Mouse (Mus musculus) ovary, adult 18-20 months (tissue): Measurements from ENCODE around the gene Arf6.
"Not testable (repeated sequence)": the region's sequence is repeated elsewhere in the genome, so short reads cannot be mapped to it uniquely, and the experiment has no call there.

Source experiments
- DNase-seq: peaks from one replicate; pipeline ENCODE4 v3.0.0; 2022; ENCODE audit warnings: low spot score, mixed read lengths

Gene Arf6

DNA sequence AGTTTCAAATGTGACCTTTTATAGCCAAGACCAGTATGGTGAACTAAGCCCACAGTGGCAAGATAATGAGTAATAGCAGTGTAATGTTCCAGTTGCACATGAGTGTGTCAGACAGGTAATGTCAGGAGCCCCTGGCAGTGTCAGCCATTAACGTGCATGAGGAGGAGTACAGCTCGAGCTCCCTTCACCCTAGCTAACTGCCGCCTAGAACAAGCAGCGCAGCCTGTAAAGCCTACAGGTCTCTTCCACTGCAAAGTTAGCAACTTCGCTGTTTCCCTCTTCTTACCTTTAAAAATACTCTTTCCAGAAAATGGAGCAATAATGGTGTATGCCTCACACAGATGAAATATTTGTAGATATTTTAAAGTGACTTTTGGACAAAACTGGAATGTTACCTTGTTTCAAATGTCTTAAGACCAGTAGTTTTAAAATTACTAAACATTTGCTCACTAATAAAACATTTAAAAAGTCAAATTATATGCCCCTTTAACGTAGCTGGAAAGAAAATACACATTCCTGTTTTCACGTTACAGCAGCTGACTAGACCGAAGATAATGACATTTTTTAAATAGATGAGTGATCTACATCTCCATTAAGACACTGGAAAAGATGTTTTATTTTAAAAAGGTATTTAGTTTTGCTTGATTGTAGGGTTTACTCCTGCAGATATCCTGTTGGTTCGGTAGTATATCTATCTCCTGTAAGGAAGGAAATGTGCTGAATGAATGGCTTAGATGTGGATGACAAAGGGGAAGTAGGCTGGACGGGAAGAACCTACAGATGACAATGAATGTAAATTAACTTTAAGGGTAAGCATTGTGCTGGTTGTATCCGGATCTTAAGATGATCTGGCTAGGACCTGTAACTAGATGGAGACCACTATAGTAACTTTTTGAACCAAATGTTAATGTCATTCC is 2.2 kb downstream of the Arf6 start:
- DNase-seq, result no peak

DNA sequence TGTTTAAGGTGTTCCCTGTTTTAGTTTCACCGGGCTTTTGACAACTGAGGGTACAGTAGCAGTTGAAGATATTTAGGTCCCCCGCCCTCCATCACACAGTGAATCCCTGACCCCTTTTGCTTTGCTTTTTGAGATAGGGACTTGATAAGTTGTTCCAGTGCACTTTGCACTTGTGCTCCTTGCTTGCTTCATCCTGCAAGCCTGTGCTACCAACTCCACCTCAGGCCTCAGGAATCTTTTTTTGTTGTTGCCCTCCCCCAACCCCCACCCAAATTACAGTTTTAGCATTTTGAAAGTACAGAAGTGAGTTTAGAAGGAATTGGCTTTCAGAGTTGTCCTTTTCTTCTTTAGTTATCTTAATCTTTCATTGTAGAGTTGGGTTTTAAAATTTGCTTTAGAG is 4.2 kb downstream of the Arf6 start:
- no peak for DNase-seq

GRCm38 (mm10) chr12:69377188-69377587 is 5.2 kb downstream of the Arf6 start:
- no peak for DNase-seq

DNA sequence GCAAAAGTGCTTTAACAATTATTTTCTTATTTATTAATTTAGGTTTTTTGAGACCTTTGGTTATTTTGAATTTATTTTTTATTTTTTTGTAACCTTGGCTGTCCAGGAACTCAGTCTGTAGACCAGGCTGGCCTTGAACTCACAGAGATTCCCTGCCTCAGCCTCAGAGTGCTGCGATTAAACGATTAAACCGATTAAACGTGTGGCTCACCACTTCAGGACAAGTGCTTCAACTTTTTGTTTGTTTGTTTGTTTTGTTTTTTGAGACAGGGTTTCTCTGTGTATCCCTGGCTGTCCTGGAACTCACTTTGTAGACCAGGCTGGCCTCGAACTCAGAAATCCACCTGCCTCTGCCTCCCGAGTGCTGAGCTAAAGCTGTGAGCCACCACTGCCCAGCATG is 5.7 kb downstream of the Arf6 start:
- DNase-seq, result not testable (repeated sequence)

DNA sequence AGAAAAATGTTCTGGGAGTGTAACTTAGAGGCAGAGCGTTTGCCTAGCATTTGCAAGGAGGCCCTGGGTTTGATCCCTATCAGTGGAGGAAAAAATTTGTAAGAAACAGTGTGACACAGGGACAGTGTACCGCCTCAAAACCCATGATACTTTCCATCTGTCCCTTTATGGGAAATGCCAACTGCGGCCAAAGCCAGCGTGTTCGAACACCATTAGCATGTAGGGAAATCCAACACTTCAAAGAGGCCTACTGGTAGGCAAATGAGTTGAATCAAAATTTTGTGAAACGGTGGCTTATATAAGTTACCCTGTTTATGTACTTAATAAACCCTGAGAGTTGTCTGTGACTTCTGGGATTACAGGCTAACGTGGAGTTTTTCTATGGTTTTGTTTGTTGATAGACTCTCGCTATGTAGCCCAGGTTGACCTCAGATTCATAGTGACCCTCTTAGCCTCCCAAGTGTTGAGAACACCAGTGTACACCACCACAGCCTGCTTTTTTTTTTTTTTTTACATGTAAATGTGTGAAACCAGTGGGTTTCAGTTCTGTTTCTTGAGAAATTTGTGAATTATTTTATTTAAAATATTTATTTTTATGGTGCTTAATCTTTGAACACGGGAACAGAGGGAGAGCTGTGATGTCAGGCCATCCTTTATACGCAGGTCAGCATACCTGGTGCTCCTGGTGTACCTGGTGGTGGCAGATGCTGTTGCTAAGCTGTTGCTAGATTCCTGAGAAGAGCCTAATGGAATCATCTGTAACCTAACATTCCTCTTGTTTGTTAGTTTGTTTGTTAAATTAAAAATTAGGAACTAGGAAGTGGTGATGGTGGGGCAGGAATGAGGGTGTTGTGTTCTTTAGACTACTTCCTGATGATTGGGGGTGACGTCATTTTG is 6.9 kb downstream of the Arf6 start:
- no peak for DNase-seq

DNA sequence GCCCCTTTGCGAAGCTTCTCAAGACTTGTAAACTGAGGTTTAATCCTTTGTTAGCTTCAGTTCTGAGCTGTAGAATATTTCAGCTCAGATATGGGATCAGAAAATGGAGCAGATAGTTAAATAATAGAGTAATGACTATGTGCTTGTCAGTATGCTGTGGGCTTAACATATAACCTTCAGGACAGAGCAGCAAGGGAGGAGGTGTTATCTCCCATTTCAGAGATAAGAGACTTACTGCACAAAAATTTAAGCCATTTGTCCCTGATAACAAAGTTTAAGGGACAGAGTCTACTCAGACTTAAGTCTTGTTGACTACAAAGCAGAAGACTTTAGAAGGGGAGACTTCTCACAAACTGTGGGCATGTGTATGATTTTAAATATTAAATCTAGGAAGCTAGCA is 10.9 kb downstream of the Arf6 start:
- no peak for DNase-seq

DNA sequence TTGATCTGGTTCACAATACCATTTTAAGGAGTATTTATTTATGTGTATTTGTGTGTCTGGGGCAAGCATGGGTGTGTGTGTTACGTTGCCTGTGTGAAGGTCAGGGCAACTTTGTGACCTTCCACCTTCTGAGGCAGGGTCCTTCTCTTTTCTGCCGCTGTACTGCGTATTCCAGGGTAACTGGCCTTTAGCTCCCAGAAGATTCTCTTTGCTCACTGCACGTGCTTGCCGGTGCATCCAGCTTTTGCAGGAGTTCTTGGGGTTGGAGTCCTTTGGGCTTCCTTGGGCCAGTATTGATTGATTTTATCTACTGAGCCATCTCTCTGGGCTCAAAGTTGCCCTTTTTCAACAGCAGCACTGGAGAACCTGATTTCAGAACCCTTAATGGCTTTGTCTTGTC is 12.7 kb downstream of the Arf6 start:
- no peak for DNase-seq

DNA sequence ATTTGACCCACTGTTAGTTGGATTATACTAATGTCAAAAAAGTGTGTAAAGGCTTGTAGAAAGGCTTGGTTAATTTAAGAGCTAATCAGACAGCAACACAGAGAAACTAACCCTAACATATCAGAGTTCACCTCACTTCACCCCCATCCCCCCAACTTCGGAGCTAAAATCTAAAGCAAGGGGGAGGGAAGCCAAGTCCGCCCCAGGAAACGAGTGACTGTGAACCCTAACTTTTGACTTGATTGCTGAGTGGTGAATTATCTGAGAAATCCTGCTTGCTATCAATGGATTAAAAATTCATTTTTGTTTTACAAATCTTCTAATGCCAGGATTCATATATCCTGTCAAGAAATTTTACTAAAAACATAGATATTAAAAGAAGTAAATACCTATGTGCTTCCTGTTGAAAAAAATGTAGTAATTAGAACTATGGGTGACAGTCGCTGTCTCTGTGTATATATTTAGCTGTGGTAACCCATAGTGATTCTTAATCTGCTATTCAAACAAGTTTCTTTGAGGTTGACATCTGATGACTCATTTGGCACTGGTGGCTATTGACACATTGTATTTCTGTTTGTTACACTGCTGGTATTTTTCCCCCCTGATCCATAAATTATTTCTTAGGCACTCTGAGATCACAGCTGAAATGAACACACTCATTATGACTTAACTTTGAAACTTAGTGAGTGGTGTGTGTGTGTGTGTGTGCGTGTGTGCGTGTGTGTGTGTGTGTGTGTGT is 13.8 kb downstream of the Arf6 start:
- DNase-seq, result no peak

DNA sequence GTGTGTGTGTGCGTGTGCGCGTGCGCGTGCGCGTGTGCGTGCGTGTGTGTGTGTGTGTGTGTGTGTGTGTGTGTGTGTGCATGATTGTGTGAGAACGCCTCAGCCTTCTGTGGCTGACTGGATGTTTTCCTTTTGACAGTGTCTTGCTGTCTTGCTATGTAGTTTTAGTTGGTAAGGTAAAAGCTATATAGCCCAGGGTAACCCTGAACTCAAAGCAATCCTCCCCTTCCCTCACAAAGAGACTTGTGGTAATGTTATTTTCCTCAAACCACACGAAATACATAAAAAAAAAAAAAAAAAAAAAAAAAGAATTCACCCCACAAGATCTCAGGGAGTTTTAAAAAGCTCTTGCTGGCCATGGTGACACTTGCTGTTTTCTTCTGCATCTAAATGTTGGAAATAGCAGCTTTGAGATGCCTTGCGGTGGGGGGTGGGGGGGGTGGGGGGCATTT is 14.4 kb downstream of the Arf6 start:
- not testable (repeated sequence) for DNase-seq

DNA sequence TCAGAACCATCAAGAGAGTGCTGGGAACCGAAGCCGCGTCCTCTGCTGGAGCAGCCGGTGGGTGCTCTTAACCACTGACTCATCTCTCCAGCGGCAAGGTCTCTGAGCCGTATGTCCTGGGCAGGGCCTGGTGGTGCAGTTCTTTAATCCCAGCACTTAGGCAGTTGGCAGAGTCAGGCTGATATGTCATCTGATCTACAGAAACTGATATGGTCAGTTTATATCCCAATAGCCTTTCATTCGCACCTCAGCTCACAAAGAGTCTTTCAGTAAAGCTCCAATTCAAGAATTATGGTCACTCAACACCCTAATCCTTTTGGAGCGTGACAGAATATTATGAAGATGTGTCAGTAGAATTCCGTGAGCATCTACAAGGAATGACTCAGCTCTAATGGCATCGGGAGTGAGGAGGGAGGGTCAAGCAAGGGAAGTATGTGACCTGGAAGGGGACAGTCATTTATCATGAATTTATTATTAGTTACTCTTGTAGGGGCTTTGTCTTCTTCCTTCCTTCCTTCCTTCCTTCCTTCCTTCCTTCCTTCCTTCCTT is 16.4 kb downstream of the Arf6 start:
- no peak for DNase-seq

DNA sequence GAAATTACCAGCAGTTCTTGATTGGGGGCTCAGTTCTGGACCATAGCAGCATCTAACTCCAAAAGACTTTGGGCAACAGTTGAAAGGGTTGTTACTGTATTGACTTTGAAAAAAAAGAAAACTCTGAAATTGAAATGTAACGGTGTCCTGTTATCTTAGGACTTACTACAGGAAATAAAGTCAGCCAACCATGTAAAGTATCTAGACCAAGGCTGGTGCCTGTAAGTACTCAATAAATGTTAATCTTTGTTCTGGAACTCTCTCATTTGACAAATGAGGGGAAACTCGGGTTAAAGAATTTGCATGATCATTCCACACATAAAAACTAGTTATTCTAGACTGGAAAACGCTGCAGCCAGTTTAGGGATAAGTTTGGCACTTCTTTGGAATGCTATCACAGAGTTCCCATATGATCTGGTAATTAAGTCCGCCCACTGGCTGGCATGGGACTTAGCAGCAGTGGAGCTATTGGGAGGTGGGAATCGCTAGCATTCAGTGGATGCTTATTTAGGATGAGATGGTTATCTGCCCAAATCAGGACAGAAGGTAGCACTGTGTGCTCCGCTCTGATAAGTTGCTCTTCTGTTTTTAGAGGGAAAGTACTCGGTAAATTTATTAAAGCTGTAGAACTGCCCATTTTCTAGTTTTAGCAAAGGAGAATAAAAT is 17.5 kb downstream of the Arf6 start:
- no peak for DNase-seq

GRCm38 (mm10) chr12:69390000-69390698 is 18.2 kb downstream of the Arf6 start:
- DNase-seq, result no peak

DNA sequence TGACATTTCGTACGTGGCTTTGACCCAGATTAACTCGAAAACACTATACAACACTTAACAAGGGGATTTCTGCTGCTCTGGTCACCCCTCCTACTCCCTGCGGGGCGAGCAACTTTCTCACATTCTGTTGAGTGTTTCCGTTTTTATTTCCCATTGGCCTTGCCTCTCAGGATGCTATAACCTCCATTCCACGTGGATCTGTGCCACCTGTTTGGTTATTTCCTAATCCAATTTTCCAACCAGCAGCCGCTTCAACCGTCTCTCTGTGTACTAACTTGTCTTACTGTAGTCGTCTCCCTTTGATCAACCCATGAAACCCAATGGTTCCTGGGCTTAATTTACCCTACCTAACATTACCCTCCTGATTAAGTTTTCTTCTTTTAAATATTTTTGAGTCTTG is 21.1 kb downstream of the Arf6 start:
- no peak for DNase-seq

DNA sequence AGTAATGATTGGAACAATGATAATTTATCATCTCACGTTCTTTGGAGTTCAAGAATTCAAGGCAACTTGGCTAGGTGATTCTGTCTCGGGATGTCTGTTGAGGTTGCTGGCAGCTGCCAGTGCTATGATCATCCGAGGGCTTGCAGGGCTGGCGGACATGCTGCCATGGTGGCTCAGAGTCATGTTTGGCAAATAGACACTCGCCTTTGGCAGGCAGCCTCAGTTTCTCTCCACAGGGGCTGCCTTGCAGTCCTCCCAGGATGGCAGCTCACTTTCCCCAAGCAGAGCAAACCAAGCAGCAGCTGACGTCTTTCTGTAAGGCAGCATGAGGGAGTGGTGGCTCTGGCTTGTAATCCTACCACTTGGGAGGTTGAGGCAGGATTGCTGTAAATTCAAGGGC is 22.5 kb downstream of the Arf6 start:
- DNase-seq, result no peak

GRCm38 (mm10) chr12:69400367-69400766 is 28.4 kb downstream of the Arf6 start:
- DNase-seq, result no peak

DNA sequence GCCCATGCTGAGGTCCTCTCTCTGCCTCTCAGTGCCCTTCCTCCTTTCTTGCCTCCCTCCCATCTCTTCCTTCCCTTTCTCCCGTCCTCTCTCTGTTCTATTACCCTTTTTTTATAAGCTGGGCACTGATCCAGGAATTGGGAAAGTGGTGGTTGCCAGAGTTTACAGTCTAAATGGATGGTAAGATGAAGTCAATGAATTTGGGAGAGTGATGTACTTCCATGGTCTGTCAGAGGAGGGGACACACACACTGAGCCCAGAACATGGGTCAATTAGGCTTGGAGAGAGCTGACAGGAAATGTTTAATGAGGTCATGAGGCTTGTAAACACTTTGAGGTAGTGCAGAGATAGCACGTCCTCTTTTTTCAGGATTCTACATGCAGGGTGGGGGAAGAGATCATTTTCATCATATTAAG is 28.9 kb downstream of the Arf6 start:
- no peak for DNase-seq

DNA sequence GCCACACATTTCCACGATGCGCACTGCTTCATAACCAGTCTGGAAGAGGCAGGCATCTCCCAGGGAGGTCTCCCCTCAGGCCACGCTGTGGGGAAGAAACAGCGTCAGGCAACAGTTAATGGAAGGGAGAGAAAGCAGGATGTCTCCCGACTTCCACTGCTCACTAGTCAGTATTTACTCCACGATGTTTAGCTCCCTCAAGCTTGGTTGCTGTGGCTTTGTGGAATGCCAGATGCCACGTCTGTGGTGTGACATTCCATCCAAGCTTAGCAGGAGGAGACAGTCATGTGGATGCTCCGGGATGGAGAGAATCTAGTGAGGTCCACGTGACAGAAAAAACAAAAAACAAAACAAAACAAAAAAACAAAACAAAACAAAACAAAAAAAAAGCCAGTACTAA is 30.1 kb downstream of the Arf6 start:
- DNase-seq, result no peak

DNA sequence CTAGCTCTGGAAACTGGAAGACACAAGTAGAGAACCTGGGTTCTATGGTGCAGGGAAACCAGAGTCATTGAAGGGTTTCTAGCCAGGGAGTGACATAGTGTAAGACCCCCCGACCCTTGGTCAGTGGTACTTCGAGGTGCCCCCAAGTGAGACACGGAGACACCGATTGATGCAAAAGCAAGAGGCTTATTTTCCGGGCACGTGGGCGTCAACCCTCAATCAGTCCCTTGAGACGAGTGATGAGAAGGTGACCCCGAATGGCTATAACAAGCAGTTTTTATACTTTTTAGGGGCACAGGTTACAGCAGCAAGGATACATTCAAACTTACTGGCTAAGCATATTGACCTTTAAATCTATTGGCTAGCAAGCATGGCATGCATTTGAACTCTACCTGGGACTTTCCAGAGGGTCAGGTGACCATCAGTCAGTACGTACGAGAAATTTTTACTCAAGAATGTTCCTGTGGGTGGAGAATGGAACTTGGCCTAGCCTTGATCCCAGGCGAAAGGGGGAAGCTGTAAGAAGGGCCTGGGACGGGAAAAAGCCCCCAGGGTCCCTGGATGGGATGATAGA is 30.7 kb downstream of the Arf6 start:
- DNase-seq, result no peak

DNA sequence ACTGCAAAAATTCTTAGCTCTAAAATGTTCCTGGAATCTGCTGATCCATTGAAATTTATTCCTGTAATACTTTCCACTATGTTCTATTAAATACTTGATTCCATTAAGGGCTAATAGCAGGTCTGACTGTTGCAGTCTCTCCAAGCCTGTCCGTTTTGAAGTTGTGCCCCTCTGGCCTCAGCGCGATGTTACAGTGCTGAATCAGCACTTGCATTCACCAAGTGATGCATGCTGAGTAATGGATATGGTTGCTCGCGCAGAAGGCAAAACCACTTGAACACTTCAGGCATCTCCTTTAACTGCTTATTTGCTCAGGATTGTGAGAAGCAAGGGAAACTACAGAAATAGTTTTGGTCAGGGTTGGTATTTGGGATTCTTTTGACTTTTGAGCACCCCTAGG is 38.8 kb downstream of the Arf6 start:
- DNase-seq, result no peak

GRCm38 (mm10) chr12:69411936-69412335 is 40.0 kb downstream of the Arf6 start:
- no peak for DNase-seq
